Mouse (Mus musculus): ENCODE measurements around the gene Clec3b. TPM values are rescaled to one million over a fixed set of nuclear protein-coding genes. Genes with fewer than 3 reads are reported as not detected.

Gene Clec3b
- polyA plus RNA-seq, 1 experiment, result 19.2 TPM

GRCm38 (mm10) chr9:123112805-123113521, 37.8 kb upstream of the Clec3b start, which contains the start of the genes Zdhhc3 and Exosc7:
Gene Zdhhc3 (minus strand): TSS chr9:123113205.
Gene Exosc7 (plus strand): TSS chr9:123113215.
- under 1% methylated on average over 79 of the region's 79 CpGs for WGBS
- peaks cover 10% of the 10 kb centered on the region for H3K4me1 ChIP-seq (replicated peaks; ENCODE audit: control insufficient read depth, insufficient read depth, low read length)
- peak; percentile 81 for DNase-seq
- H3K36me3 ChIP-seq (ENCODE audit: control insufficient read depth, insufficient read depth, low read length), result no peaks in the 10 kb centered on the region
- H3K4me3 ChIP-seq (ENCODE audit: control insufficient read depth, insufficient read depth, low read length), result peak within 1 kb of the TSS; percentile 96
- H3K27me3 ChIP-seq (ENCODE audit: control insufficient read depth, insufficient read depth, low read length), result no peaks in the 10 kb centered on the region
- TF ChIP-seq POLR2A (IDR thresholded peaks at IDR 0.05; ENCODE audit: control insufficient read depth, extremely low read depth, insufficient read depth, low read length, poor library complexity) (peak; percentile 83), CTCF (IDR thresholded peaks at IDR 0.05; ENCODE audit: borderline replicate concordance, control insufficient read depth, extremely low read depth, insufficient read depth, low read length, poor library complexity) (no peak; the same call in 1 of the 2 replicates)
- no peak within 1 kb of the TSS for H3K27ac ChIP-seq (ENCODE audit: control insufficient read depth, insufficient read depth, low read length)

- Histone ChIP-seq H3K27me3 (ENCODE audit: control insufficient read depth, insufficient read depth, low read length) (no peaks in the 10 kb centered on the region), H3K36me3 (ENCODE audit: control insufficient read depth, insufficient read depth, low read length) (peaks cover 2% of the 10 kb centered on the region), H3K4me3 (ENCODE audit: control insufficient read depth, insufficient read depth, low read length) (no peak overlapping the region), H3K4me1 (replicated peaks; ENCODE audit: control insufficient read depth, insufficient read depth, low read length) (peaks cover 10% of the 10 kb centered on the region), H3K27ac (ENCODE audit: control insufficient read depth, insufficient read depth, low read length) (no peak overlapping the region)
- TF ChIP-seq POLR2A (IDR thresholded peaks at IDR 0.05; ENCODE audit: control insufficient read depth, extremely low read depth, insufficient read depth, low read length, poor library complexity) (no peak), CTCF (IDR thresholded peaks at IDR 0.05; ENCODE audit: borderline replicate concordance, control insufficient read depth, extremely low read depth, insufficient read depth, low read length, poor library complexity) (no peak)
- no peak for DNase-seq
- 59% methylated on average over 6 of the region's 6 CpGs for WGBS
Measured at GRCm38 (mm10) chr9:123113931-123114330, 36.8 kb upstream of the Clec3b start.

GRCm38 (mm10) chr9:123115566-123115965, 35.2 kb upstream of the Clec3b start:
- peaks cover 18% of the 10 kb centered on the region for H3K36me3 ChIP-seq (ENCODE audit: control insufficient read depth, insufficient read depth, low read length)
- WGBS, result 93% methylated on average over 1 of the region's 1 CpGs
- H3K4me3 ChIP-seq (ENCODE audit: control insufficient read depth, insufficient read depth, low read length), result no peak overlapping the region
- H3K27me3 ChIP-seq (ENCODE audit: control insufficient read depth, insufficient read depth, low read length), result no peaks in the 10 kb centered on the region
- H3K4me1 ChIP-seq (replicated peaks; ENCODE audit: control insufficient read depth, insufficient read depth, low read length), result peaks cover 10% of the 10 kb centered on the region
- H3K27ac ChIP-seq (ENCODE audit: control insufficient read depth, insufficient read depth, low read length), result no peak overlapping the region
- TF ChIP-seq CTCF (IDR thresholded peaks at IDR 0.05; ENCODE audit: borderline replicate concordance, control insufficient read depth, extremely low read depth, insufficient read depth, low read length, poor library complexity), result no peak
- no peak for TF ChIP-seq POLR2A (IDR thresholded peaks at IDR 0.05; ENCODE audit: control insufficient read depth, extremely low read depth, insufficient read depth, low read length, poor library complexity)
- no peak for DNase-seq

- no peaks in the 10 kb centered on the region for H3K4me1 ChIP-seq (replicated peaks; ENCODE audit: control insufficient read depth, insufficient read depth, low read length)
- H3K4me3 ChIP-seq (ENCODE audit: control insufficient read depth, insufficient read depth, low read length), result no peak overlapping the region
- no peaks in the 10 kb centered on the region for H3K27me3 ChIP-seq (ENCODE audit: control insufficient read depth, insufficient read depth, low read length)
- H3K27ac ChIP-seq (ENCODE audit: control insufficient read depth, insufficient read depth, low read length), result no peak overlapping the region
- no peak for DNase-seq
- peaks cover 40% of the 10 kb centered on the region for H3K36me3 ChIP-seq (ENCODE audit: control insufficient read depth, insufficient read depth, low read length)
- TF ChIP-seq POLR2A (IDR thresholded peaks at IDR 0.05; ENCODE audit: control insufficient read depth, extremely low read depth, insufficient read depth, low read length, poor library complexity) (no peak), CTCF (IDR thresholded peaks at IDR 0.05; ENCODE audit: borderline replicate concordance, control insufficient read depth, extremely low read depth, insufficient read depth, low read length, poor library complexity) (no peak)
- WGBS, result 98% methylated on average over 3 of the region's 3 CpGs
Measured at GRCm38 (mm10) chr9:123123017-123123416, 27.7 kb upstream of the Clec3b start.

- TF ChIP-seq CTCF (IDR thresholded peaks at IDR 0.05; ENCODE audit: borderline replicate concordance, control insufficient read depth, extremely low read depth, insufficient read depth, low read length, poor library complexity) (no peak), POLR2A (IDR thresholded peaks at IDR 0.05; ENCODE audit: control insufficient read depth, extremely low read depth, insufficient read depth, low read length, poor library complexity) (no peak)
- H3K27me3 ChIP-seq (ENCODE audit: control insufficient read depth, insufficient read depth, low read length), result no peaks in the 10 kb centered on the region
- H3K36me3 ChIP-seq (ENCODE audit: control insufficient read depth, insufficient read depth, low read length), result peaks cover 41% of the 10 kb centered on the region
- 92% methylated on average over 6 of the region's 6 CpGs for WGBS
- no peak overlapping the region for H3K4me3 ChIP-seq (ENCODE audit: control insufficient read depth, insufficient read depth, low read length)
- peak; percentile 6 for DNase-seq
- H3K4me1 ChIP-seq (replicated peaks; ENCODE audit: control insufficient read depth, insufficient read depth, low read length), result no peaks in the 10 kb centered on the region
- H3K27ac ChIP-seq (ENCODE audit: control insufficient read depth, insufficient read depth, low read length), result no peak overlapping the region
Measured at GRCm38 (mm10) chr9:123123571-123124412, 27.0 kb upstream of the Clec3b start.

DNA sequence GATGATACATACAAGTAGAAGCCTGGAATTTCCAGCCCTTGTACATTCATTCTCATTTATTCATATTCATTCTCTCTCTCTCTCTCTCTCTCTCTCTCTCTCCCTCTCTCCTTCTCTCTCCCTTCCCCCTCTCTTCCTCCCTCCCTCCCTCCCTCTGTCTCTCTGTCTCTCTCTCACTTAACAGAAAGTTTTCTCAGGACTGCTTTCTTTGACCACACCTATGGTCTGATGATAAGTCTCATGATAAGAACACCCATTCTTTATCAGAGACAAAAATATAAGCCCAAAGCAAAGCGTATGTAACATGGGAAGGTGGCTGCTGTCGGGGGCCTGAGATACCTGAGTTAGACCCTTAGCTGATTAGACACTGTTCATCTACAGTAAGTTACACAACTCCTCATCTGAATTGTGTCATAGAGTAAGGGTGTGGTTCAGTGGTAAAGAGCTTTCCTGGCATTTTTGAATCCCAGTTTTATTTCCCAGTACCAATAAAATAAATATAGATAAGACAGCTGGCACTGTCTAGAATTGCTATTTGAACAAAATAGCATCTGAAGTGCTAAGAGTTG, 26.2 kb upstream of the Clec3b start:
- 96% methylated on average over 2 of the region's 2 CpGs for WGBS
- H3K36me3 ChIP-seq (ENCODE audit: control insufficient read depth, insufficient read depth, low read length), result peaks cover 41% of the 10 kb centered on the region
- H3K27me3 ChIP-seq (ENCODE audit: control insufficient read depth, insufficient read depth, low read length), result no peaks in the 10 kb centered on the region
- no peak overlapping the region for H3K4me3 ChIP-seq (ENCODE audit: control insufficient read depth, insufficient read depth, low read length)
- no peaks in the 10 kb centered on the region for H3K4me1 ChIP-seq (replicated peaks; ENCODE audit: control insufficient read depth, insufficient read depth, low read length)
- no peak overlapping the region for H3K27ac ChIP-seq (ENCODE audit: control insufficient read depth, insufficient read depth, low read length)
- no peak for DNase-seq
- TF ChIP-seq POLR2A (IDR thresholded peaks at IDR 0.05; ENCODE audit: control insufficient read depth, extremely low read depth, insufficient read depth, low read length, poor library complexity) (no peak), CTCF (IDR thresholded peaks at IDR 0.05; ENCODE audit: borderline replicate concordance, control insufficient read depth, extremely low read depth, insufficient read depth, low read length, poor library complexity) (no peak)
